Mouse (Mus musculus) limb, embryonic 12.5 days (tissue): Measurements from ENCODE around the gene Mul1. TPM values are rescaled to one million over a fixed set of nuclear protein-coding genes. Genes with fewer than 3 reads are reported as not detected.
A peak's percentile ranks its signal among the peaks of the same experiment; 100 is the strongest.

Source experiments
- ATAC-seq: fragments of 200-750 bp; cut with Nextera tagmentation; 2 replicates; pipeline ENCODE4 v1.8.0; 2017; ENCODE audit warnings: low read depth, moderate TSS enrichment; ENCODE audit not compliant: insufficient number of reproducible peaks, insufficient read depth, low FRiP score, low TSS enrichment
- H3K27ac ChIP-seq: fragments of 300-500 bp; sonication (generic); 2 replicates; pipeline ENCODE4 v1.5.1; 2016; ENCODE audit warnings: mild to moderate bottlenecking, moderate library complexity
- H3K27me3 ChIP-seq: fragments of 300-500 bp; sonication (generic); 2 replicates; pipeline ENCODE4 v1.6.1; 2016; ENCODE audit warnings: mild to moderate bottlenecking, moderate library complexity
- H3K36me3 ChIP-seq: fragments of 300-500 bp; sonication (generic); 2 replicates; pipeline ENCODE4 v1.6.1; 2016; ENCODE audit warnings: mild to moderate bottlenecking, moderate library complexity
- H3K4me1 ChIP-seq: fragments of 300-500 bp; sonication (generic); replicated peaks from 2 replicates; pipeline ENCODE4 v1.6.1; 2016
- H3K4me2 ChIP-seq: fragments of 300-500 bp; sonication (generic); 2 replicates; pipeline ENCODE4 v1.6.1; 2016; ENCODE audit warnings: mild to moderate bottlenecking, moderate library complexity
- H3K4me3 ChIP-seq: fragments of 300-500 bp; sonication (generic); replicated peaks from 2 replicates; pipeline ENCODE4 v1.5.1; 2016; ENCODE audit warnings: mild to moderate bottlenecking
- H3K9ac ChIP-seq: fragments of 300-500 bp; sonication (generic); replicated peaks from 2 replicates; pipeline ENCODE4 v1.6.1; 2016; ENCODE audit warnings: mild to moderate bottlenecking, moderate library complexity
- H3K9me3 ChIP-seq: fragments of 300-500 bp; sonication (generic); 2 replicates; pipeline ENCODE4 v1.6.1; 2016; ENCODE audit warnings: mild to moderate bottlenecking, moderate library complexity
- WGBS: fragments of 180-500 bp; shearing (Covaris S2); methylation state at CpG from one replicate; pipeline ENCODE4 v1.1.7; 2016; 5-methylcytosine and 5-hydroxymethylcytosine counted together
- polyA plus RNA-seq: library from polyadenylated mRNA; unstranded; fragments of >200 nt; fragmentation: Nextera tagmentation; extraction: Ambion mirVana; gene quantifications from 2 replicates; pipeline ENCODE4 v1.2.1, GENCODE M21; 2016

The Mul1 gene
- 15.4 and 20.8 TPM in 2 replicates for polyA plus RNA-seq

DNA sequence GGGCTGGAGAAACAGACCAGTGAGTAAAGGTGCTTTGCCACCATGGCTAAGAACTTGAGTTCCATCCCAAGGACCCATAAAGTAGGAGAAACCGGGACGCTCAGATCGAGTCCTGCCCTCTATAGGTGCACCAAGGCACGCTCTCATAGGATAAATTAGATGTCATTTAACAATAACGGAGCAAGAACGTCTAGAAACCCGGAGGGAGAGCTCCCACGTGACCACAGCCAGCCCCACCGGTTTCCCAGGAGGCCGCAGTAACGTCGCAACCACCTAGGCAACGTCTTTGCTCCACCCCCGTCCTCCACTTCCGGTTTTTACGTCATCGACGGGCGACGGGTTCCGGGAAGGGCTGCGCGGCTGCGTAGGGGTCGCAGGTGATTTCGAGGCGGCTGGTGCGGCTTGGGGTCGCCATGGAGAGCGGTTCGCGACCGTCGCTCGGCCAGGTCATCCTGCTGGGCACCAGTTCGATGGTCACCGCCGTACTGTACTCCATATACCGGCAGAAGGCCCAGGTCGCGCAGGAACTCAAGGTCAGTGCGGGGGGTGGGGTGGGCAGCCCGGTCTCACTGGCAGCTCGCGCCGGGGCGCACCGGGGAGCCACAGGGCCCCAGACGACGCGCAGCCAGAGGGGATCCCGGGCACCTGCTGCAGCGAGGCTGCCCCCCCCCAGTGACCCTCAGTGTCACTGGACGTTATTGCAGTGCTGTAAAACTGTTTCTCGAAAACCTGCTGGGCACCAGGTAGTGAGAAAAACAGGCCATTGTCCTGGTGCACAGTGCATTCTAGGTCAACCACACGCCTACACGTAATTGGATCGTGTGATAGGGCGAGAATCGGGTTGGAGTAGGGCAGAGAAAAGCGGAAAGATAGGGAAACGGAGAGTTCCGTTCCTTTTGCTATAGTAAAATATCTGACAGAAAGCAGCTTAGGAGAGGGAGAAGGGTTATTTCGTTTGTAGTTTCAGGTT, at the start of gene Mul1:
Mul1 (plus strand) TSS at position 325 of the 970 bp plus-strand sequence.
- Histone ChIP-seq H3K9ac (peak within 1 kb of the TSS; percentile 89), H3K4me2 (peak within 1 kb of the TSS; percentile 93), H3K9me3 (no peaks in the 10 kb centered on the region), H3K27me3 (peaks cover 3% of the 10 kb centered on the region; the same call in 1 of the 2 replicates), H3K36me3 (peaks cover 37% of the 10 kb centered on the region), H3K4me1 (peaks cover 10% of the 10 kb centered on the region), H3K4me3 (peak within 1 kb of the TSS; percentile 98), H3K27ac (no peak within 1 kb of the TSS)
- ATAC-seq, result peak; percentile 79
- WGBS, result 1% methylated on average over 64 of the region's 64 CpGs

DNA sequence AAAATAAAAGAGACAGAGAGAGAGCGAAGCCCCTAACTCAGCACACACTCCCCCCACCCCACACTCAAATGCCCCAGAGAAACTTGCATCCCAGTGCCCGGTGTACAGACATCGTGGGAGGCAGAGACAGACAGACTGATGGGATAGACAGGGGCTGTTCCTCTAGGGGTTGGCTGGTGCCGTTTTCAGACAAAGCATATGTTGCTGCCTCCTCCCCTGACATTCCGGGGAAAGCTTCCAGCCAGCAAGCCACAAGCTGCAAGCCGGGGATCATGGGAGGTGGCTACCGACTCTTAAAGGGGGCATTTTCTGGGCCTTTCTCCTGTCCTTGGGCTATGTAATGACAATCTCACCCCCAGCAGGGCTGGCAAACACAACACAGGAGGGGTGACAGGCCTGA, 40.8 kb upstream of the Mul1 start:
- Histone ChIP-seq H3K27ac (no peak overlapping the region), H3K4me3 (no peak overlapping the region), H3K9ac (no peak overlapping the region), H3K36me3 (no peaks in the 10 kb centered on the region), H3K9me3 (no peaks in the 10 kb centered on the region), H3K4me1 (peaks cover 20% of the 10 kb centered on the region), H3K27me3 (peaks cover 85% of the 10 kb centered on the region), H3K4me2 (no peak overlapping the region)
- no peak for ATAC-seq
- 61% methylated on average over 7 of the region's 7 CpGs for WGBS

DNA sequence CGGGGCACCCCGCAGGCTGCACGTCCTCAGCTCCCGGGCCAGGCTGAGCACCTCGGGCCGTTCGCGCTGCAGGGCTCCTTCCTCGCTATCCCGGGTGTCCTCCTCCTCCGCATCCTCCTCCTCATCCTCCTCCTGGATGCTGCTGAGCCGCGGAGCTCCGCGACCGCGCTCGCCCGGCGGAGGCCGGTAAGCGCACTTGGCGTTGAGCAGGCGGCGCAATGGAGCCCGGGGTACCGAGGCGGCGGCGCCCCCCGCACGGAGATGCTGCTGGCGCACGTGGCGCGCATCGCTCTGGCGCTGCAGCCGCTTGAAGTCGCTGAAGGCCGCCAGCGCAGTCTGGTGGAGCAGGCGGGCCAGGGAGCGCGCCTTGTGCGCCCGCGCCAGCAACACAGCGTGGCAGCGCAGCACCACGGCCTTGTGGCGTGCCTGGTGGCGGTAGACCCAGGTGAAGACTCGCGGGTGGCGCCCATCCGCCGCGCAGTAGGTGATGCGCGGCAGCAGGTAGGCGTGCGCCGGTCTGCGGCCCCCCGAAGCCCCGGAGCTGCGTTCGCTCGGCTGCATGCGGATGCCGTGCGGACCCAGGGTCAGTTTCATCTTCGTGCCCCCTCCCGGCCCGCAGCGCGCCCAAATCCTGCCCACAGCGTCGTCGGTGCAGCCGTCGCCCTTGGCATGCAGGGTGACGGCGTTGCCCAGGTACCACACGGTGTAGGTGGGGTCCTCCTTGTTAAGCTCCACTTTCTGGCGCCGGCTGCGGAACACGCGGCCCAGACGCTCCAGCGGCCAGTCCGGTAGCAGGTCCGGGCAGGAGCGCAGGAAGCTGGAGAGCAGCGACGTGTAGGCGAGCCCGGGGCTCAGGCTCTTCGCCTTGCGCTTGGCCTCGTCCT, 39.1 kb upstream of the Mul1 start:
- WGBS, result 1% methylated on average over 103 of the region's 103 CpGs
- ATAC-seq, result no peak; the same call in 1 of the 2 replicates
- Histone ChIP-seq H3K27me3 (peaks cover 97% of the 10 kb centered on the region), H3K4me1 (peaks cover 20% of the 10 kb centered on the region), H3K4me2 (peak overlapping the region; percentile 72), H3K9me3 (no peaks in the 10 kb centered on the region), H3K36me3 (no peaks in the 10 kb centered on the region), H3K27ac (no peak overlapping the region), H3K9ac (peak overlapping the region; percentile 27; the same call in 1 of the 2 replicates), H3K4me3 (peak overlapping the region; percentile 46)

- H3K36me3 ChIP-seq, result no peaks in the 10 kb centered on the region
- 1% methylated on average over 46 of the region's 46 CpGs for WGBS
- H3K27ac ChIP-seq, result no peak within 1 kb of the TSS
- ATAC-seq, result no peak
- peak within 1 kb of the TSS; percentile 27; the same call in 1 of the 2 replicates for H3K9ac ChIP-seq
- H3K4me2 ChIP-seq, result peak within 1 kb of the TSS; percentile 72
- peaks cover 95% of the 10 kb centered on the region for H3K27me3 ChIP-seq
- peaks cover 20% of the 10 kb centered on the region for H3K4me1 ChIP-seq
- H3K9me3 ChIP-seq, result no peaks in the 10 kb centered on the region
- peak within 1 kb of the TSS; percentile 46 for H3K4me3 ChIP-seq
Observed at GRCm38 (mm10) chr4:138395971-138396645, 38.4 kb upstream of the Mul1 start, which contains the start of gene Fam43b. Gene Fam43b, minus strand, starts transcription at chr4:138396528.

DNA sequence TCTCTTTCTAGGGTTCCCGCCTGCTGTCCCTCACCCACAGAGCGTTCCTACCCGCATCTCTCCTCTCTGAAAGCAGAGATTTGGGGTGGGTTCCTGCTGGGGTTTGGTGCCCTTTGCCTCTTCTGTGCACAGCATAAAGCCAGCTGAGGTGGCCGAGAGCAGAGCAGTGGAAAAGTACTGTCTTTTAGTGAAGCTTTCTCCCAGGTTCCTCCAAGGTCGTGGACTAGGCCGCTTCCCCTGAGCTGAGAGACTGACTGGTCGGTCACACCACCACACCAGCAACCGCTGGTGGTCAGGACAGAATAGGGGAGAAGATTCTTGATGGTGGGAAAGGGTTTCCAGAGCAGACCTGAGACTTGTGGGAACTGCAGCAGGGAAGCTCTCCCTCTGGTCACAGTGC, 37.8 kb upstream of the Mul1 start:
- peak overlapping the region; percentile 72 for H3K4me2 ChIP-seq
- H3K4me3 ChIP-seq, result peak overlapping the region; percentile 46
- H3K36me3 ChIP-seq, result no peaks in the 10 kb centered on the region
- H3K9me3 ChIP-seq, result no peaks in the 10 kb centered on the region
- WGBS, result 7% methylated on average over 8 of the region's 8 CpGs
- peaks cover 20% of the 10 kb centered on the region for H3K4me1 ChIP-seq
- ATAC-seq, result no peak
- H3K27me3 ChIP-seq, result peaks cover 95% of the 10 kb centered on the region
- no peak overlapping the region for H3K27ac ChIP-seq
- no peak overlapping the region for H3K9ac ChIP-seq

DNA sequence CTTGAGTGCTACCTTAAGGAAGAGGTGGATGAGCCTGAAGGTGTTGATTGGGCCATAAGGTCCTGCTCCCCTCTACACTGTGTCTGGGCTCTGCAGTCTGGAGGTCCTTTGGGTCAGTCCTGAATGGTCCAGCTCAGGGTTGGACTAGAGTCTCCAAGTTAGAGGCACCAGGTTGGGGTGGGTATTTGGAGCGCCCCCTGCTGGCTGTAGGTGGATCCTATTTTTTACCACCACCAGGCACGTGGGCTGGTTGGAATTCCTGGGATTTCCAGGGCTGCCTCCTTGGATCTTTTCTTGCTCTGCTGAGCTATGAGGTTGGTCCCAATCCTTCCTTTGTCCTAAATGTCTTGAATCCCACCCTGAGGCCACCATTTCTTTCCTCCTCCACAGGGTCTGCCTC, 29.7 kb upstream of the Mul1 start:
- Histone ChIP-seq H3K27me3 (peaks cover 20% of the 10 kb centered on the region), H3K36me3 (no peaks in the 10 kb centered on the region), H3K9ac (no peak overlapping the region), H3K4me3 (no peak overlapping the region), H3K27ac (no peak overlapping the region), H3K4me1 (no peaks in the 10 kb centered on the region), H3K9me3 (no peaks in the 10 kb centered on the region), H3K4me2 (no peak overlapping the region)
- 5% methylated on average over 2 of the region's 2 CpGs for WGBS
- no peak for ATAC-seq

DNA sequence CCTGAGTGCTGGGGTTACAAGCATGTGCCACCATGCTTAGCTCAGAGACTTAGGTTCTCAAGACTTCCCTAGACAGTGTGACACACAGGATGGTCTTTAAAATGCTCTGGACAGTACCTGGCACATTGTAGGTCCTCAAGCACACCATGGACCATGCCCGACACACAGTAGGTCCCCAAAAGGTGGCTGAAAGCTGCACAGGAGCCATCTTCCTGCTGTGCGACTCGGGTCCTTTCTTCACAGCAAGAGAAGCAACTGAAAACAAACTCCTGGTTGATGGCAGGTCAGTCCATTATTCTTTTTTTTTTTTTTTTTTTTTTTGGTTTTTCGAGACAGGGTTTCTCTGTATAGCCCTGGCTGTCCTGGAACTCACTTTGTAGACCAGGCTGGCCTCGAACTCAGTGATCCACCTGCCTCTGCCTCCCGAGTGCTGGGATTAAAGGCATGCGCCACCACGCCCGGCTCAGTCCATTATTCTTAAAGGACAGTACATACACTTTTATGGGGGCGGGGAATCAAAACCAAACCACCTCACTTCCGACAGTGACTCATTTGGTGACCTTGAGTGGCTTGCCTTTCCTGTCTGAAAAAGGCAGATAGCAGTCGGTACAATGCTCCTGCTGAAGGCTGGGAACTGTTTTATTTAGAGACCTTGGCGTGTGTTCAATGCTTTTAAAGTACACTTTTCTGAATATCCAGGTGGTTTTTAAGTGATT, 26.8 kb upstream of the Mul1 start:
- Histone ChIP-seq H3K9me3 (no peaks in the 10 kb centered on the region), H3K4me2 (no peak overlapping the region), H3K27me3 (peaks cover 31% of the 10 kb centered on the region), H3K9ac (no peak overlapping the region), H3K4me1 (no peaks in the 10 kb centered on the region), H3K27ac (no peak overlapping the region), H3K4me3 (no peak overlapping the region), H3K36me3 (no peaks in the 10 kb centered on the region)
- 83% methylated on average over 12 of the region's 13 CpGs for WGBS
- ATAC-seq, result no peak

GRCm38 (mm10) chr4:138411011-138411410, 23.5 kb upstream of the Mul1 start:
- ATAC-seq, result no peak

GRCm38 (mm10) chr4:138411504-138412121, 22.9 kb upstream of the Mul1 start:
- Histone ChIP-seq H3K9me3 (no peaks in the 10 kb centered on the region), H3K4me3 (no peak overlapping the region), H3K36me3 (no peaks in the 10 kb centered on the region), H3K9ac (no peak overlapping the region), H3K4me2 (no peak overlapping the region), H3K4me1 (no peaks in the 10 kb centered on the region), H3K27me3 (peaks cover 61% of the 10 kb centered on the region), H3K27ac (no peak overlapping the region)
- 49% methylated on average over 7 of the region's 7 CpGs for WGBS
- no peak for ATAC-seq

More at GRCm38 (mm10) chr4:138411011-138411410, 23.5 kb upstream of the Mul1 start:
- H3K27me3 ChIP-seq, result peaks cover 58% of the 10 kb centered on the region
- H3K4me3 ChIP-seq, result no peak overlapping the region
- H3K4me2 ChIP-seq, result no peak overlapping the region
- H3K27ac ChIP-seq, result no peak overlapping the region
- no peaks in the 10 kb centered on the region for H3K4me1 ChIP-seq
- H3K36me3 ChIP-seq, result no peaks in the 10 kb centered on the region
- H3K9ac ChIP-seq, result no peak overlapping the region
- 11% methylated on average over 5 of the region's 5 CpGs for WGBS
- H3K9me3 ChIP-seq, result no peaks in the 10 kb centered on the region

- ATAC-seq, result no peak
- Histone ChIP-seq H3K4me2 (no peak overlapping the region), H3K4me1 (no peaks in the 10 kb centered on the region), H3K27me3 (peaks cover 80% of the 10 kb centered on the region), H3K36me3 (no peaks in the 10 kb centered on the region), H3K9ac (no peak overlapping the region), H3K27ac (no peak overlapping the region), H3K4me3 (no peak overlapping the region), H3K9me3 (no peaks in the 10 kb centered on the region)
- 20% methylated on average over 6 of the region's 6 CpGs for WGBS
Observed at GRCm38 (mm10) chr4:138414725-138415124, 19.7 kb upstream of the Mul1 start.
